Mouse (Mus musculus): ENCODE measurements around the gene Cmtm1. TPM values are rescaled to one million over a fixed set of nuclear protein-coding genes. Genes with fewer than 3 reads are reported as not detected.
A peak's percentile ranks its signal among the peaks of the same experiment; 100 is the strongest.

Cmtm1 gene
- polyA plus RNA-seq, 1 experiment from 2014 or later: not detected

DNA sequence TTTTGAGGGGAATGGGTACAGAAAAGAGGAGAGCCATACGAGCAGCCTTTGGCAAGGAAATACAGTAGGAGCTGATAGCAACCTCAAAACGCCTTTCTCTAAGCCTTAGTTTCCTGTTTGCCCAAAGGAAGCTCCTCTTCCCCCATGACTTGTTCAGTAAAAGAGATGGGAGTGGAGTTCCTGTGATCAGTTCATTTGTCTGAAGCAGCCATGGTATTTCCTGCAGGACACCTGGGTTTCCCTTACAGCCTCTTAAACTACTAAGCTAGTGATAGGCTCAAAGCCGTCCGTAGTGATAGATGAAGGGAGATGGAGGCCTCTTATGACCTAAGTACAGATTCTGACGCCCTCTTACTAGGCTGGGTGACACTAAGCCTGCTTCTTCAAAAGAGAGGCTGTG lies 32.5 kb upstream of the Cmtm1 start:
- 78% methylated on average over 5 of the region's 5 CpGs for WGBS
- Histone ChIP-seq H3K9ac (ENCODE audit: low read length) (no peak overlapping the region), H3K4me1 (ENCODE audit: control insufficient read depth, insufficient read depth, low read length) (peaks cover 3% of the 10 kb centered on the region; the same call in 1 of the 2 replicates), H3K27me3 (ENCODE audit: control insufficient read depth, insufficient read depth, low read length) (no peaks in the 10 kb centered on the region), H3K4me3 (ENCODE audit: low read depth, low read length) (no peak overlapping the region), H3K36me3 (ENCODE audit: control insufficient read depth, insufficient read depth, low read length) (no peaks in the 10 kb centered on the region), H3K4me2 (ENCODE audit: low read depth) (no peak overlapping the region), H3K27ac (ENCODE audit: low read depth, low read length) (no peak overlapping the region), H3K9me3 (ENCODE audit: control insufficient read depth, low read length) (no peaks in the 10 kb centered on the region)
- no peak for ATAC-seq (ENCODE audit: insufficient read depth, low FRiP score, low TSS enrichment)
- no peak for DNase-seq (ENCODE audit: low spot score)

DNA sequence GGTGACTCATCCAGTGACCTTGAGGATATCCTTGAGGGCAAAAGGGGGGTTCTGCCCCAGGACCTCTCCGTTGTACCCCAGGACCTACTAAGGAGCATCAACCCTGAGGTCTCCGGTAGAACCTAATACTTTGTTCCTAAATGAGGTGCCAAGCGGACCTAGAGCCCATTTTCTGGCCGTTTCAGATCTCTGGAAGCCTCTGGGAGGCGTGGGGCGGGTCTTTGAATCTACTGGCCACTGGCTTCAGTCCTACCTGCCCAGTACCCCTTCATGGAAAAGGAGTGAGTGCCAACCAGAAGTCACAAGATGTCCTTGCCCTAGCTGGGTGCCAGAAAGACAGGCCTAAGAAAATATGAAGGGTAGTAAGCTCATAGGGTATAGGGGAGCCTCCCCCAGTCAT lies 31.7 kb upstream of the Cmtm1 start:
- peak overlapping the region; percentile 55 for H3K4me3 ChIP-seq (ENCODE audit: low read depth, low read length)
- no peak for ATAC-seq (ENCODE audit: insufficient read depth, low FRiP score, low TSS enrichment)

DNA sequence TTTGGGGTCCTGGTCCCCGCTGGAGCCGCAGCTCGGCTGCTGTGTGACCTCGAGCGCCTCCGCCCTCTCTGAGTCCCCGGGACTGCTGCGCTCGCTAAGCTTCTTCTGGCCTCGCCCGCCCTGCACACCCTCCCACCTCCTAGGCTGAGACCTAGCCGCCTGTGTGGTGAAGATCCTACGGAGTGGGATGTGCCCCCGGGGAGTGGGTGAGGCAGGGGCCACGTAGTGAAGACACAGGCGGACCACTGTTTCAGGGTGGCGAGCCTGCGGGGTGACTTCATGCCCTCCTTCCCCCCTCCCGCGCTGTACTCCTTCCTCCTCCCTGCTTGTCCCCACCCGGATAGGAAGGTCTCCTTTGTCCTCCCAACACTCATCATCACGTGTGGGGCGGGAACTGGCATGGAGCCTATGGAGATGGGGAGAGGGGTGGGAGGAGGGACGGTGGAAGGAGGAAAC lies 31.2 kb upstream of the Cmtm1 start:
- 0 out of 2 replicates have a peak overlapping the region, but pooled peaks have one; percentile 1 for H3K27ac ChIP-seq (ENCODE audit: low read depth, low read length)
- peak; percentile 62 for ATAC-seq (ENCODE audit: insufficient read depth, low FRiP score, low TSS enrichment)
- H3K9ac ChIP-seq (ENCODE audit: low read length): peak overlapping the region; percentile 74
- H3K27me3 ChIP-seq (ENCODE audit: control insufficient read depth, insufficient read depth, low read length): no peaks in the 10 kb centered on the region
- H3K4me2 ChIP-seq (ENCODE audit: low read depth): peak overlapping the region; percentile 73
- WGBS: under 1% methylated on average over 24 of the region's 24 CpGs
- DNase-seq (ENCODE audit: low spot score): peak; percentile 72
- H3K36me3 ChIP-seq (ENCODE audit: control insufficient read depth, insufficient read depth, low read length): no peaks in the 10 kb centered on the region
- peaks cover 3% of the 10 kb centered on the region; the same call in 1 of the 2 replicates for H3K4me1 ChIP-seq (ENCODE audit: control insufficient read depth, insufficient read depth, low read length)
- peak overlapping the region; percentile 55 for H3K4me3 ChIP-seq (ENCODE audit: low read depth, low read length)
- no peaks in the 10 kb centered on the region for H3K9me3 ChIP-seq (ENCODE audit: control insufficient read depth, low read length)

More for the DNA sequence above, 31.7 kb upstream of the Cmtm1 start:
- no peaks in the 10 kb centered on the region for H3K9me3 ChIP-seq (ENCODE audit: control insufficient read depth, low read length)
- DNase-seq (ENCODE audit: low spot score): no peak
- H3K27ac ChIP-seq (ENCODE audit: low read depth, low read length): no peak overlapping the region
- peaks cover 3% of the 10 kb centered on the region; the same call in 1 of the 2 replicates for H3K4me1 ChIP-seq (ENCODE audit: control insufficient read depth, insufficient read depth, low read length)
- no peaks in the 10 kb centered on the region for H3K27me3 ChIP-seq (ENCODE audit: control insufficient read depth, insufficient read depth, low read length)
- no peaks in the 10 kb centered on the region for H3K36me3 ChIP-seq (ENCODE audit: control insufficient read depth, insufficient read depth, low read length)
- 49% methylated on average over 6 of the region's 6 CpGs for WGBS
- H3K9ac ChIP-seq (ENCODE audit: low read length): peak overlapping the region; percentile 3; the same call in 1 of the 2 replicates
- H3K4me2 ChIP-seq (ENCODE audit: low read depth): peak overlapping the region; percentile 73

DNA sequence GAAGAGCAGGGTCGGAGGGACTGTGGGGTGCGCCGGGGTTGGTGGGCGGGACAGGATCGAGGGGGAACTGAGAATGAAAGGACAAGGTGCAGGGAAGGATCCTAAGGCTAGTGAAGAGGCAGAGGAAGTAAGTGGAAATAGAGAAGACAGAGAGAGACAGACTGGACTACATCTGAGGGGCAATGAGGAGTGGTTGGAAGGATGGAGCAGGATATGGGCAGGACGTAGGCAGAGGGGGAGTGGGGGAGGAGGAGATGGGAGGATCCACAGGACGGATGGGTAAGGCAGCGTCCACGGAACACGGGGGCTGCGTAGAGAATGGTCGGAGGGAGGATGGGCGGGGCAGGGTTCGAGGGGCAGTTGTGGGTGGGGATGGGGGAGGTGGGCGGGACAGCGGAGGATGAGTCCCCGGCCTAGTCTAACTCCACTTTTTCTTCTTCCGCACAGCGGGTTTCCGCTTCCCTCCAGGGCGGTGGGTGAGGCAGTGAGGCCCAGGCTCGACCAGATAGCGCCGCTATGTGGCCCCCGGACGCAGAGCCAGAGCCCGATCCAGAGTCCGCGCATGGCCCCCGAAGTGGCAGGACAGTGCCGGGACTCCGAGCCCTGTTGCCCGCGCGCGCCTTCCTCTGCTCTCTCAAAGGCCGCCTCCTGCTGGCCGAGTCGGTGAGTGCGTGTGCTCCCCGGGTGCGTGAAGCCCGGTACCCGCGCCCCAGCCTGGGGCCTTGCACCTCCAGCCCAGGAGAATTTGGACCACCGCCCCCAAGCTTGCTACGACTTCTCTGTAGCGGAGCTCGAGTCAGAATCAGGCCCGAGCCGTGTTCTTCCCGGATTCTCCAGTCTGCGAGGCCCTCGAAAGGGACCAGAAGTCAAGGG lies 30.5 kb upstream of the Cmtm1 start:
- Histone ChIP-seq H3K27me3 (ENCODE audit: control insufficient read depth, insufficient read depth, low read length) (no peaks in the 10 kb centered on the region), H3K4me3 (ENCODE audit: low read depth, low read length) (peak overlapping the region; percentile 55), H3K9ac (ENCODE audit: low read length) (peak overlapping the region; percentile 74), H3K27ac (ENCODE audit: low read depth, low read length) (0 out of 2 replicates have a peak overlapping the region, but pooled peaks have one; percentile 1), H3K4me2 (ENCODE audit: low read depth) (peak overlapping the region; percentile 73), H3K4me1 (ENCODE audit: control insufficient read depth, insufficient read depth, low read length) (peaks cover 3% of the 10 kb centered on the region; the same call in 1 of the 2 replicates), H3K9me3 (ENCODE audit: control insufficient read depth, low read length) (no peaks in the 10 kb centered on the region), H3K36me3 (ENCODE audit: control insufficient read depth, insufficient read depth, low read length) (no peaks in the 10 kb centered on the region)
- DNase-seq (ENCODE audit: low spot score) (peak; percentile 84), ATAC-seq (ENCODE audit: insufficient read depth, low FRiP score, low TSS enrichment) (peak; percentile 68)
- 0% methylated on average over 47 of the region's 54 CpGs for WGBS

DNA sequence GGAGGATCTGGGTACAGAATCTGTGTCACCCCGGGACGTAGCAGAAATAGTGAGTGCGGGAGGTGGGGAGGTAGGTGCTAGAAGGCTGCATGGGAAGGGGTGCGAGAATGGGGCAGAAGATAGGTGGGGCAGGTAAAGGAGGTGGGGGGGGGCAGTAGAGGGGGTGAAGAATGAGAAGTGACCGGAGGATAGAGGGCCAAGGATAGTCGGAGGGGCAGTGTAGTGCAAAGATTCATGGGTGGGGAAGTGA lies 30.0 kb upstream of the Cmtm1 start:
- 0 out of 2 replicates have a peak, but pooled peaks have one; percentile 9 for ATAC-seq (ENCODE audit: insufficient read depth, low FRiP score, low TSS enrichment)
- Histone ChIP-seq H3K36me3 (ENCODE audit: control insufficient read depth, insufficient read depth, low read length) (no peaks in the 10 kb centered on the region), H3K4me1 (ENCODE audit: control insufficient read depth, insufficient read depth, low read length) (peaks cover 3% of the 10 kb centered on the region; the same call in 1 of the 2 replicates), H3K4me2 (ENCODE audit: low read depth) (peak overlapping the region; percentile 73), H3K9me3 (ENCODE audit: control insufficient read depth, low read length) (no peaks in the 10 kb centered on the region), H3K4me3 (ENCODE audit: low read depth, low read length) (peak overlapping the region; percentile 55), H3K27me3 (ENCODE audit: control insufficient read depth, insufficient read depth, low read length) (no peaks in the 10 kb centered on the region), H3K9ac (ENCODE audit: low read length) (peak overlapping the region; percentile 74), H3K27ac (ENCODE audit: low read depth, low read length) (no peak overlapping the region)
- WGBS: 0% methylated on average over 6 of the region's 6 CpGs
- DNase-seq (ENCODE audit: low spot score): no peak

DNA sequence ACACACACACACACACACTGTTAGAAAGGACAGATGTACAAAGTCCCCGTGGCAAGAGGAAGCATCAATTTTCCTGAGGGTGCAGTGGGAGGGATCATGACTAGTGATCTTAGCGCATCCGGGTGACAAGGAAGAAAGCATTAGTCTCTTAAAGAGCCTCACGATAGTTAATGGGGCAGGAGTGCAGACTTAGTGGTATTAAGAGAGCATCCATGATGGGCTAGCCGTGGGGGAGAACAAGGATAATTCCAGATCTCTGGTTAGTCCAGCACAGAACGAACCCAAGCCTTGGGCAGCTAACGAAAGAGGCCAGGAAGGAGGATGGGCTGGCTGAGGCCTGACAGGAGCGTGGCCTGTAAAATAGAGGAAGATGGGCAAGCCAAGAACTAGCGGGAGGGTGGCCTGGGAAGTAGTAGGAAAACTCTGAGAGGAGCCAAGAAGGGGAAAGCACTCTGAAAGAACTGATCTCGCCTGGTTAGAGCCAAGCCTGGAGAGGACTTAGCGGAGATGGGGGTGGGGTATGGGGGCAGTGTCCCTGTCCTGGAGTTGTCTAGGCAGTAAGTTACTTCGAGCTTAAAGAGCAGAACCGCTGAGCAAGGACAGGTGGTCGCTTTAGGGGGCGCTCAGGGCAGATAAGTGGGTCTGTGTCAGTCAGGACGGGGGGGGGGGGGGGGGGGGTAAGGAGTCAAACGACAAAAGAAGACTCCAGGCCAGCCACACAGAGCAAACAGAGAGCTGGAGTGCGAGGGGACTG lies 29.5 kb upstream of the Cmtm1 start, which contains the start of gene Cmtm3:
TSS of gene Cmtm3 (plus strand) at position 182 of the 754 bp plus-strand sequence.
- no peaks in the 10 kb centered on the region for H3K27me3 ChIP-seq (ENCODE audit: control insufficient read depth, insufficient read depth, low read length)
- ATAC-seq (ENCODE audit: insufficient read depth, low FRiP score, low TSS enrichment) (no peak), DNase-seq (ENCODE audit: low spot score) (no peak)
- H3K4me1 ChIP-seq (ENCODE audit: control insufficient read depth, insufficient read depth, low read length): peaks cover 3% of the 10 kb centered on the region; the same call in 1 of the 2 replicates
- H3K9ac ChIP-seq (ENCODE audit: low read length): peak within 1 kb of the TSS; percentile 74
- peak within 1 kb of the TSS; percentile 73 for H3K4me2 ChIP-seq (ENCODE audit: low read depth)
- 18% methylated on average over 17 of the region's 18 CpGs for WGBS
- no peak within 1 kb of the TSS for H3K27ac ChIP-seq (ENCODE audit: low read depth, low read length)
- H3K4me3 ChIP-seq (ENCODE audit: low read depth, low read length): peak within 1 kb of the TSS; percentile 55
- H3K9me3 ChIP-seq (ENCODE audit: control insufficient read depth, low read length): no peaks in the 10 kb centered on the region
- no peaks in the 10 kb centered on the region for H3K36me3 ChIP-seq (ENCODE audit: control insufficient read depth, insufficient read depth, low read length)

DNA sequence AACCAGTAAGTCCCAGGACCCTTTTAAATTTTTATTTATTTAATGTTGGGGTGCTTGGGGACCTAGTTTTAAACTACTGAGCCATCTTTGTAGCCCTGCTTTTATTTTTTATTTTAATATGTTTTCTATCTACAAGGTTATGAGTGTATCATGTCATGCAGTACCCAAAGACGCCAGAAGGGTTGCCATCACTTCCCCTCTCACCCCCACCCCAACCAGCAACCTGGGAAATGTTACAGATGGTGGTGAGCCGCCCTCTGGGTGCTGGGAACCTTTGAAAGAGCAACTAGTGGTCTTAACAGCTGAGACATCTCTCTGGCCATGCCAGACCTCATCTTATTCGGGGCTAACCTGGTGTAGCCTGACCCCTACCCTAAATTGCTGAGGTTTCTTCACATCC lies 27.9 kb upstream of the Cmtm1 start:
- ATAC-seq (ENCODE audit: insufficient read depth, low FRiP score, low TSS enrichment): no peak
- no peak overlapping the region for H3K9ac ChIP-seq (ENCODE audit: low read length)
- no peaks in the 10 kb centered on the region for H3K27me3 ChIP-seq (ENCODE audit: control insufficient read depth, insufficient read depth, low read length)
- H3K4me2 ChIP-seq (ENCODE audit: low read depth): no peak overlapping the region
- no peak for DNase-seq (ENCODE audit: low spot score)
- no peaks in the 10 kb centered on the region for H3K36me3 ChIP-seq (ENCODE audit: control insufficient read depth, insufficient read depth, low read length)
- H3K4me1 ChIP-seq (ENCODE audit: control insufficient read depth, insufficient read depth, low read length): peaks cover 3% of the 10 kb centered on the region; the same call in 1 of the 2 replicates
- 44% methylated on average over 3 of the region's 3 CpGs for WGBS
- H3K4me3 ChIP-seq (ENCODE audit: low read depth, low read length): no peak overlapping the region
- no peaks in the 10 kb centered on the region for H3K9me3 ChIP-seq (ENCODE audit: control insufficient read depth, low read length)
- no peak overlapping the region for H3K27ac ChIP-seq (ENCODE audit: low read depth, low read length)

DNA sequence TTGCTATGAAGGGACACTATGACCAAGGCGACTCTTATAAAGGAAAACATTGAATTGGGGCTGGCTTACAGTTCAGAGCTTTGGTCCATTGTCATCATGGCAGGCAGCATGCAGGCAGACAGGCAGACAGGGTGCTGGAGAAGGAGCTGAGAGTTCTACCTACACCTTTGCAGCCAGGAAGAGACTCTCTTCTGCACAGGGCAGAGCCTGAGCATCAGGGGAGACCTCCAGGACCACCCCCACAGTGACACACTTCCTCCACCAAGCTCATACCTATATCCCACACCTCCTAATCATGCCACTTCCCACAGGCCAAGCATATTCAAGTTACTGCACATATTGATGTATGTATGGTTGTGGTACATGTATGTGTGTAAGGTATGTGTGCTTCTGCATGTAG lies 26.9 kb upstream of the Cmtm1 start:
- DNase-seq (ENCODE audit: low spot score) (no peak), ATAC-seq (ENCODE audit: insufficient read depth, low FRiP score, low TSS enrichment) (no peak)
- H3K9ac ChIP-seq (ENCODE audit: low read length): no peak overlapping the region
- WGBS: 82% methylated on average over 1 of the region's 1 CpGs
- H3K36me3 ChIP-seq (ENCODE audit: control insufficient read depth, insufficient read depth, low read length): no peaks in the 10 kb centered on the region
- peaks cover 3% of the 10 kb centered on the region; the same call in 1 of the 2 replicates for H3K4me1 ChIP-seq (ENCODE audit: control insufficient read depth, insufficient read depth, low read length)
- no peak overlapping the region for H3K4me3 ChIP-seq (ENCODE audit: low read depth, low read length)
- no peaks in the 10 kb centered on the region for H3K9me3 ChIP-seq (ENCODE audit: control insufficient read depth, low read length)
- no peak overlapping the region for H3K27ac ChIP-seq (ENCODE audit: low read depth, low read length)
- H3K27me3 ChIP-seq (ENCODE audit: control insufficient read depth, insufficient read depth, low read length): no peaks in the 10 kb centered on the region
- no peak overlapping the region for H3K4me2 ChIP-seq (ENCODE audit: low read depth)

Data from neural tube, embryonic 11.5 days (tissue).